Mouse (Mus musculus) myocyte (in vitro differentiated cells): ENCODE results near the gene Csgalnact2. TPM values are rescaled to one million over a fixed set of nuclear protein-coding genes. Genes with fewer than 3 reads are reported as not detected.

Source experiments
- H3K27me3 ChIP-seq: one replicate; pipeline ENCODE4 v1.6.1; 2011; ENCODE audit not compliant: control insufficient read depth, insufficient read depth, insufficient read length
- H3K36me3 ChIP-seq: one replicate; pipeline ENCODE4 v1.6.1; 2011; ENCODE audit not compliant: control insufficient read depth, insufficient read depth
- H3K4me2 ChIP-seq: one replicate; pipeline ENCODE4 v1.6.1; 2011; ENCODE audit warnings: low read depth, control low read depth
- H3K4me3 ChIP-seq: one replicate; pipeline ENCODE4 v1.5.1; 2011; ENCODE audit warnings: mild to moderate bottlenecking, control low read depth, moderate library complexity
- H3K79me2 ChIP-seq: one replicate; pipeline ENCODE4 v1.6.1; 2011; ENCODE audit not compliant: control insufficient read depth, insufficient read depth
- H3ac ChIP-seq: one replicate; pipeline ENCODE4 v1.6.1; 2011; ENCODE audit not compliant: control insufficient read depth, insufficient read length
- CEBPB ChIP-seq: IDR thresholded peaks from 2 replicates; pipeline ENCODE4 v1.6.1; 2011; ENCODE audit warnings: mild to moderate bottlenecking, moderate library complexity; ENCODE audit not compliant: poor library complexity, insufficient read depth, severe bottlenecking
- E2F4 ChIP-seq: IDR thresholded peaks from one replicate; pipeline ENCODE4 v1.6.1; 2011; ENCODE audit warnings: mild to moderate bottlenecking, control low read depth, moderate library complexity; ENCODE audit not compliant: insufficient read depth
- MAX ChIP-seq: IDR thresholded peaks from one replicate; pipeline ENCODE4 v1.6.1; 2011; ENCODE audit warnings: low read depth, mild to moderate bottlenecking, control low read depth
- MYOD1 ChIP-seq, 3 experiments: IDR thresholded peaks; one replicate each; pipeline ENCODE4 v1.6.1; 2011; ENCODE audit warnings: control low read depth in 2 of 3, low read depth in 2 of 3, mild to moderate bottlenecking in 2 of 3, moderate library complexity in 1 of 3; ENCODE audit not compliant: insufficient read length in 2 of 3, control insufficient read depth in 1 of 3
- MYOG ChIP-seq, 3 experiments: IDR thresholded peaks; one replicate each; pipeline ENCODE4 v1.6.1; 2011; ENCODE audit warnings: control low read depth in 2 of 3, low read depth in 2 of 3, mild to moderate bottlenecking in 2 of 3; ENCODE audit not compliant: insufficient read length in 2 of 3, control insufficient read depth in 1 of 3, insufficient read depth in 1 of 3
- POLR2A ChIP-seq: IDR thresholded peaks from one replicate; pipeline ENCODE4 v1.6.1; 2011; ENCODE audit warnings: low read depth, mild to moderate bottlenecking, control low read depth, moderate library complexity; ENCODE audit not compliant: insufficient read length
- POLR2AphosphoS2 ChIP-seq: IDR thresholded peaks from one replicate; pipeline ENCODE4 v1.6.1; 2011; ENCODE audit warnings: low read depth, control low read depth; ENCODE audit not compliant: insufficient read length
- REST ChIP-seq: IDR thresholded peaks from one replicate; pipeline ENCODE4 v1.6.1; 2011; ENCODE audit warnings: mild to moderate bottlenecking, control low read depth, moderate library complexity; ENCODE audit not compliant: insufficient read depth, insufficient read length
- SRF ChIP-seq: IDR thresholded peaks from one replicate; pipeline ENCODE4 v1.6.1; 2011; ENCODE audit warnings: low read depth; ENCODE audit not compliant: control insufficient read depth, insufficient read length
- TCF12 ChIP-seq: IDR thresholded peaks from one replicate; pipeline ENCODE4 v1.6.1; 2011; ENCODE audit warnings: mild to moderate bottlenecking, control low read depth; ENCODE audit not compliant: poor library complexity, insufficient read depth, severe bottlenecking
- TCF3 ChIP-seq: IDR thresholded peaks from one replicate; pipeline ENCODE4 v1.6.1; 2011; ENCODE audit warnings: low read depth, control low read depth; ENCODE audit not compliant: insufficient read length
- USF1 ChIP-seq: IDR thresholded peaks from one replicate; pipeline ENCODE4 v1.6.1; 2011; ENCODE audit warnings: low read depth, mild to moderate bottlenecking, control low read depth, moderate library complexity
- polyA plus RNA-seq: library from polyadenylated mRNA; unstranded; fragments of >200 nt; fragmentation: generic; extraction: Trizol; gene quantifications from one replicate; pipeline ENCODE4 v1.2.1, GENCODE M21; 2012; ENCODE audit warnings: missing spikeins

The Csgalnact2 gene
- polyA plus RNA-seq, 1 experiment = 5.8 TPM

GRCm38 (mm10) chr6:118061266-118061665, 77.7 kb downstream of the Csgalnact2 start:
- TF ChIP-seq USF1 = no peak
- TF ChIP-seq POLR2AphosphoS2 = no peak
- TF ChIP-seq TCF3 = no peak
- TF ChIP-seq MYOG (IDR thresholded peaks at IDR 0.05; ENCODE audit: control insufficient read depth in 1 of 3, insufficient read depth in 1 of 3, insufficient read length in 2 of 3, low read depth in 2 of 3) = no peak
- no peak for TF ChIP-seq POLR2A
- no peak for TF ChIP-seq CEBPB
- no peak for TF ChIP-seq MAX
- TF ChIP-seq SRF = no peak
- TF ChIP-seq TCF12 = no peak
- TF ChIP-seq MYOD1 (IDR thresholded peaks at IDR 0.05; ENCODE audit: control insufficient read depth in 1 of 3, insufficient read length in 2 of 3, low read depth in 2 of 3) = no peak
- TF ChIP-seq REST = no peak
- TF ChIP-seq E2F4 = no peak
- Histone ChIP-seq H3K36me3 (no peaks in the 10 kb centered on the region), H3K79me2 (no peaks in the 10 kb centered on the region), H3K27me3 (no peaks in the 10 kb centered on the region), H3K4me3 (no peak overlapping the region), H3K4me2 (no peak overlapping the region), H3ac (no peak overlapping the region)

Other genes with a start within 250 kb of the Csgalnact2 start
- gene Hnrnpf, start 238.8 kb downstream of the Csgalnact2 start, polyA plus RNA-seq = 186 TPM
- gene Fxyd4, start 201.4 kb downstream of the Csgalnact2 start, polyA plus RNA-seq = 0.64 TPM
- 0.11 TPM for gene Rasgef1a, start 127.7 kb downstream of the Csgalnact2 start, polyA plus RNA-seq
- 1.8 TPM for gene Ret, start 58.6 kb upstream of the Csgalnact2 start, polyA plus RNA-seq